Mouse (Mus musculus) intestine, postnatal 0 days (tissue): ENCODE measurements around the gene Sco2. TPM values are rescaled to one million over a fixed set of nuclear protein-coding genes. Genes with fewer than 3 reads are reported as not detected.

Experiments used
- ATAC-seq: fragments of 200-750 bp; cut with Nextera tagmentation; 2 replicates; pipeline ENCODE4 v1.8.0; 2017; ENCODE audit warnings: mild to moderate bottlenecking, moderate TSS enrichment, moderate library complexity
- H3K27ac ChIP-seq: fragments of 300-500 bp; sonication (generic); 2 replicates; pipeline ENCODE4 v1.5.1; 2014; ENCODE audit warnings: mild to moderate bottlenecking, low read depth, low read length, moderate library complexity
- H3K27me3 ChIP-seq: fragments of 300-500 bp; sonication (generic); replicated peaks from 2 replicates; pipeline ENCODE4 v1.6.1; 2014; ENCODE audit warnings: low read length, mixed read lengths; ENCODE audit not compliant: control insufficient read depth, insufficient read depth
- H3K36me3 ChIP-seq: fragments of 300-500 bp; sonication (generic); 2 replicates; pipeline ENCODE4 v1.6.1; 2014; ENCODE audit warnings: mild to moderate bottlenecking, moderate library complexity; ENCODE audit not compliant: control insufficient read depth, insufficient read depth
- H3K4me1 ChIP-seq: fragments of 300-500 bp; sonication (generic); replicated peaks from 2 replicates; pipeline ENCODE4 v1.6.1; 2014; ENCODE audit warnings: antibody characterized with exemption, low read length, mixed read lengths; ENCODE audit not compliant: control insufficient read depth, insufficient read depth
- H3K4me2 ChIP-seq: fragments of 300-500 bp; sonication (generic); replicated peaks from 2 replicates; pipeline ENCODE4 v1.6.1; 2014; ENCODE audit warnings: low read depth, mild to moderate bottlenecking, moderate library complexity
- H3K4me3 ChIP-seq: fragments of 300-500 bp; sonication (generic); 2 replicates; pipeline ENCODE4 v1.5.1; 2014; ENCODE audit warnings: low read depth, low read length
- H3K9ac ChIP-seq: fragments of 300-500 bp; sonication (generic); 2 replicates; pipeline ENCODE4 v1.6.1; 2014; ENCODE audit warnings: mild to moderate bottlenecking, low read depth, low read length
- H3K9me3 ChIP-seq: fragments of 300-500 bp; sonication (generic); 2 replicates; pipeline ENCODE4 v1.6.1; 2016; ENCODE audit warnings: mixed run types; ENCODE audit not compliant: control insufficient read depth
- CTCF ChIP-seq: sonication (generic); IDR thresholded peaks from 2 replicates; pipeline ENCODE4 v1.5.1; 2016; ENCODE audit warnings: low read depth, mild to moderate bottlenecking, control low read depth, antibody characterized with exemption, moderate library complexity
- WGBS: fragments of 180-500 bp; shearing (Covaris S2); extraction: QIAGEN DNeasy Blood & Tissue Kit; methylation state at CpG from one replicate; pipeline ENCODE4 v1.1.7; 2014; 5-methylcytosine and 5-hydroxymethylcytosine counted together
- polyA plus RNA-seq: library from polyadenylated mRNA; unstranded; fragments of >200 nt; fragmentation: Nextera tagmentation; extraction: Ambion mirVana; gene quantifications from 2 replicates; pipeline ENCODE4 v1.2.1, GENCODE M21; 2015

Sco2 gene
- polyA plus RNA-seq, 1 experiment from 2014 or later, result 18.0 TPM

DNA sequence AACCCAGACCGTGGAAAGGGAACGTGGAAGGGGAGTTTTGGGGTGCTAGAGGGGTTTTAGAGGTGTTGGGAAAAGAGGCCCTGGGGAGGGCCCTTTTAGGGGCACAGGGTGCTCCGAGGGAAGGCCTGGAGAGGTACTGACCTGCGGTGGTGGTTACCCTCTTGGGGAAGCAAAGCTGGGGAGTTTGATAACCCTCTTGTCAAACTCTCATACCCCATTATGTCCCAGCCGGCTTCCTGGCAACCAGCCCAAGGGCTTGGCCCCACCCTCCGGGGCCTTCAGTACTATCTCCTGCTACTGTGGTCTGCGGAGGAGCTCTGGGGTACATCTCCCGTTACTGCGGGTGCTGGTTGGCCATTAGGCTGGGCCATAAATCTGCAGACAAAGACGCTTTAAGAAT is 5.8 kb upstream of the Sco2 start:
- Histone ChIP-seq H3K9ac (no peak overlapping the region), H3K27ac (no peak overlapping the region)
- no peak for ATAC-seq

DNA sequence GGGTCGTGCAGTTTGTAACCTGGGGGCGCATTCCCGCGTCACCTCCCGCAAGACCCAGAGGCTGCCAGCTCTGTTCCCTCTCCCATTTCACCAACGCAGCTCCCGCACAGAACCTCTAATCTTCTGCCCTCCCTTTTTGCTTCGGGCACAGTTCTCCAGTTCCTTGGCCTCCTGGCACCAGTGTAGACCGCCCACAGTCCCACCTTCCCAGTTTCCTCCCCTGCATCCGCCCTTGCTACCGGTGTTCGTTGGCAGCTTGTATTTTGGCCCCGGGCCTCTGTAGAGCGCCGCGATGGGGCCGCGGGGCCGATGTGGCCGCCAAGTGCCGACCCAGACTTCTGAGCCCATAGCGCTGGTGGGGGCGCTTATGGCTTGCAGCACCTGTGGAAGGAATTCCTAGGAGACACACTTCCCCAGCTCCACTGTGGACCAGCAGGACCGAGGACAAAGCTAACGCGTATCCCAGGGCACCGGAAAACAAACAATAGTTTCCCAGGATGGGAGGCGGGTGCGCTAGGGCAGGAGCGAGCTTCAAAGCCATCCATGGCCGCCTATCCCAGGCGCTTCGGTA is 5.3 kb upstream of the Sco2 start, which contains the start of gene Odf3b:
TSS of gene Odf3b (minus strand) at position 452 of the 571 bp plus-strand sequence.
- Histone ChIP-seq H3K9ac (no peak within 1 kb of the TSS), H3K4me2 (peak within 1 kb of the TSS; percentile 74), H3K4me3 (peak within 1 kb of the TSS; percentile 42), H3K4me1 (peaks cover 9% of the 10 kb centered on the region), H3K27ac (no peak within 1 kb of the TSS), H3K27me3 (peaks cover 39% of the 10 kb centered on the region), H3K9me3 (no peaks in the 10 kb centered on the region), H3K36me3 (no peaks in the 10 kb centered on the region)
- 1% methylated on average over 33 of the region's 33 CpGs for WGBS
- no peak for TF ChIP-seq CTCF
- ATAC-seq, result no peak

More for the DNA sequence above, 5.8 kb upstream of the Sco2 start:
- 11% methylated on average over 10 of the region's 10 CpGs for WGBS
- peaks cover 6% of the 10 kb centered on the region for H3K4me1 ChIP-seq
- peak overlapping the region; percentile 42 for H3K4me3 ChIP-seq
- no peaks in the 10 kb centered on the region for H3K36me3 ChIP-seq
- no peaks in the 10 kb centered on the region for H3K9me3 ChIP-seq
- H3K27me3 ChIP-seq, result peaks cover 39% of the 10 kb centered on the region
- H3K4me2 ChIP-seq, result peak overlapping the region; percentile 74
- no peak for TF ChIP-seq CTCF

DNA sequence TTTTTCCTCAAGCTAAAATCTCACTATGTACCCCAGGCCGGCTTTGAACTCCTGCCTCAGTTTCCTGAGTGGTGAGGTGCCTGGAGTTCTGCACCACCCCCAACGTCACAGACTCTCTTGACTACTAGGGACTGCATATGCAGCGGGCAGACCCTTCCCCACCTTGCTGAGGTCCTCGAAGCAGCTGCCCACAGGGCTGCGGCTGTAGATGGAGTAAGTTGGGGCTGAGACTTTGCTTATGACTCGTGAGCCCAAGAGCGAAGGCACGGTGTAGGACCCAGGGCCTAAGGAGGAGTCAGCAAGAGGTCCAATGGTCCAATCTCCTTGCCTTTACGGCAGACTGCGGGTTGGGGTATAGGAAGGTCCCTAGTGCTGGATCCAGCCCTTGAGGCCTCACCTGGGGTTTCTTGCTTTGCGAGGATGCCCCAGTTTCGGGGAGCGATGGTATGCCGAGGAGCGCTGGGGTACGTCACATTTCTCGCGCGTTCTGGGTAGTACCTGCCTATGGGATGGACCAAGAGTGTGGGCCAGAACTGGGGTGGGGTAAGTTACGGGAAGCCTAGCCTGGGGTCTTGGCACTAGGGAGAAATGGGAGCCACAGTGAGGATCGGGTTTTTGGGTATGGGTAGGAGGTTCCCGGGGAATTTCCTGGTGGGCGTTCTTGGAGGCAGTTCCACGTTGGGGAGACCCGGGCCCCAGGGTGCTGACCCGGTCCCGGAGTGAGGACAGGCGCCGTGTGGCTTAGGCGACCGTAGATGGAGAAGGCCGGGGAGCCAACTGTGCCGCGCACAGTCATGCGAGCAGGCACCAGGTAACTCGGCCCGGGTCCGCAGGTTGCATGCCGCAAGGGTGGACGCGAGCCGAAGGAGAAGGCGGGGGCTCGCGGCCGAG is 4.5 kb upstream of the Sco2 start:
- peak overlapping the region; percentile 42 for H3K4me3 ChIP-seq
- no peaks in the 10 kb centered on the region for H3K9me3 ChIP-seq
- peak overlapping the region; percentile 74 for H3K4me2 ChIP-seq
- WGBS, result 19% methylated on average over 46 of the region's 46 CpGs
- H3K27ac ChIP-seq, result no peak overlapping the region
- no peak for ATAC-seq
- TF ChIP-seq CTCF, result no peak
- peaks cover 39% of the 10 kb centered on the region for H3K27me3 ChIP-seq
- no peaks in the 10 kb centered on the region for H3K36me3 ChIP-seq
- H3K4me1 ChIP-seq, result peaks cover 9% of the 10 kb centered on the region
- no peak overlapping the region for H3K9ac ChIP-seq

GRCm38 (mm10) chr15:89377362-89377761 is 3.7 kb upstream of the Sco2 start:
- WGBS, result 6% methylated on average over 18 of the region's 18 CpGs
- H3K4me2 ChIP-seq, result peak overlapping the region; percentile 48
- ATAC-seq, result no peak
- no peak overlapping the region for H3K27ac ChIP-seq
- peak overlapping the region; percentile 13 for H3K4me3 ChIP-seq
- peaks cover 39% of the 10 kb centered on the region for H3K27me3 ChIP-seq
- no peak for TF ChIP-seq CTCF
- H3K4me1 ChIP-seq, result peaks cover 9% of the 10 kb centered on the region
- H3K9ac ChIP-seq, result no peak overlapping the region
- H3K9me3 ChIP-seq, result no peaks in the 10 kb centered on the region
- H3K36me3 ChIP-seq, result no peaks in the 10 kb centered on the region

DNA sequence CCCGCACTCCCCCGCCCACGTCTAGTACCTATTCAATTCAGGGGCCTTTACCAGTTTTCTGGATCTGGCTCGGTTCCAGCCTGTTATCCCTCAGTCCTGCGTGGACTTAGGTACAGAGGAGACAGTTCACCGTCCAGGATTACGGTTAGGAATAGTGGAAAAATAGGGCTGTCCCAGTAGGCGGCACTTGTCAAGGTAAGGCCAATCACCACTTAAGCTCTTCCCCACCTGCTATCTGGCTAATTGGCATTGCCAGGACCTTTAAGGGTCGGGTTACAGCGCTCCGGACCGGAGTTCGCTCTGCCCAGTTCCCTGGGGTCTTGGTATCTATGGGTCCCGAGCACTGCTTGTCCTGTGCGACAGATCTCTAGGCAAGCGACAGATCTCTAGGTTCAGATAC is 3.3 kb upstream of the Sco2 start, which contains the start of gene Tymp:
TSS of gene Tymp (minus strand) at position 83 of the 400 bp plus-strand sequence.
- peak within 1 kb of the TSS; percentile 13 for H3K4me3 ChIP-seq
- TF ChIP-seq CTCF, result no peak
- no peaks in the 10 kb centered on the region for H3K9me3 ChIP-seq
- H3K36me3 ChIP-seq, result peaks cover 4% of the 10 kb centered on the region; the same call in 1 of the 2 replicates
- H3K27me3 ChIP-seq, result peaks cover 39% of the 10 kb centered on the region
- H3K4me1 ChIP-seq, result peaks cover 9% of the 10 kb centered on the region
- no peak within 1 kb of the TSS for H3K9ac ChIP-seq
- 30% methylated on average over 16 of the region's 16 CpGs for whole genome bisulfite sequencing
- no peak within 1 kb of the TSS for H3K27ac ChIP-seq
- ATAC-seq, result no peak
- H3K4me2 ChIP-seq, result peak within 1 kb of the TSS; percentile 48

DNA sequence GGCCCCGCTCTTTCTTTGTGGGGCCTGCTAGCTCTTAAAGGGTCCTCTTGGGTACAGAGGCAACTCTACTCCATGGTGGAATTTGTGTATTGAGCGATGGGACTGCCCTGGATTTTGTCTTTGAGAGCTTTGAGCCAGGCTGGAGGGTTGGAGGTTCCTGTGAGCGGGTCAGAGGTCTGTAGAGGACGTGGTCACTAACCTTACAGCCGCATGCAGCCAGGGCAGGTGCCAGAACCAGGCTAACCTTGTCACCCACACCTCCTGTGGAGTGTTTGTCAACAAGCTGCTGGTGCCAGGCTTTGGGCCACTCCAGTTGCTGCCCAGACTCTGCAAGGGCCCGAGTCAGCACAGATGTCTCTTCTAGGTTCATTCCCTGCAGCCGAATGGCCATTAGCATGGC is 2.4 kb upstream of the Sco2 start:
- Histone ChIP-seq H3K27me3 (peaks cover 39% of the 10 kb centered on the region), H3K9ac (no peak overlapping the region), H3K4me3 (no peak overlapping the region), H3K27ac (no peak overlapping the region), H3K36me3 (peaks cover 13% of the 10 kb centered on the region), H3K4me1 (peaks cover 9% of the 10 kb centered on the region), H3K9me3 (no peaks in the 10 kb centered on the region), H3K4me2 (no peak overlapping the region)
- ATAC-seq, result no peak
- 88% methylated on average over 7 of the region's 7 CpGs for WGBS
- TF ChIP-seq CTCF, result no peak
